Mouse (Mus musculus): ENCODE results near the gene Pemt.

DNA sequence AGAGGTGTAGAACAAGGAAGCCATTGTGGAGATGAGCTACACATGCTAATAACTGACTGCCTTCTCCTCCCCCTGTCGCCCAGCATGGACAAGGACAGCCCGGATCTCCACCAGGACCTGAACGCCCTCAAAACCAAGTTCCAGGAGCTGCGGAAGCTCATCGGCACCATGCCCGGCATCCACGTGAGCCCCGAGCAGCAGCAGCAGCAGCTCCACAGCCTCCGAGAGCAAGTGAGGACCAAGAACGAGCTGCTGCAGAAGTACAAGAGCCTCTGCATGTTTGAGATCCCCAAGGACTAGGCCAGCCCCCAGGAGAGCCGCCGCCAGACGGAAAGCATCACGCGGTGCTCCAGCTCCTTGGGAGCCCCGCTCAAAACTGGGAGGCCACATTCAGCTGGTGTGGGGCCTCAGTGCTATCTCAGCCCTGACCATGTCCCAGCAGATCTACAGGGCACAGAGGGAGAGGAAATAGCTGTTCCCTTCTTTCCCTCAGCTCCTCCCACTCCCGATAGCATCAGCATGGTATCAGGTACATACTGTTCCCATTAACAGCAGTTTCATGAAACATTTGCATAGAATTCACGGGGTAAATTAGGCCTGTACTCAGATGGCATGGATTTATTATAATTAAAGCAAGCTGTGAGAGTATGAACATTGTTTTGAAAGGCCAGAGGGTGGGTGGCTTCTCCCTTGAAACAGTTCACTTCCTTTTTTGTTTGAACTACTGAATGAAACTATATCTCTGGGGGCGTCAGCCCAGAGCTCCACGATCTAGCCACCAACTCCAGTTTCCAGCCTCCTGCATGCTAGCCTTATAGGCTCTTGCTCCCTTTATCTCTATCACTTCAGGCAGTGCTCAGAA lies 85.6 kb downstream of the Pemt start:
- TF ChIP-seq CTCF (IDR thresholded peaks at IDR 0.05; ENCODE audit: control insufficient read depth, insufficient read depth, low read length) (no peak), POLR2A (IDR thresholded peaks at IDR 0.05; ENCODE audit: borderline replicate concordance, control insufficient read depth, low read depth, low read length) (no peak)

Data from bone marrow, adult 2 months (tissue).